ENCODE assay signal across 8 mouse cellular contexts in the genomic region with DNA sequence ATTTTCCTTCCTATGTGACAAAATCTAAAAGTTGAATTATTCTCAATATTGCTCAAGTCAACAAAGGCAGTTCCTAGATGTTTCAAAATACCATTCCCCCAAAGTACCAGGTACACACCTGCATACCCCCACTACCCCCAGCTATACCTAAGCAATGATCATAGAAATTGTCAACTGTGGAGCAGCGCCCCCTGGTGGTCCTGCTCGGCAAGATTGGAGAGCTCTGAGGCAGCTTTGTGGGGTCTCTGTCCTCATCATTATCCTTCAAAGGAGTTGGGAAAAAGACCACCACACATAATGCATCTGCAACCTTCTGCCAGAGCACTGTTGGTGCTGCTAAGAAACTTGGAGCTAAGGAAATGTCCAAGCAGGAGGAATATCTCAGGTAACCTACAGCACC. TPM values are rescaled to one million over a fixed set of nuclear protein-coding genes. Genes with fewer than 3 reads are reported as not detected.
DNase-seq lines count a peak whose midpoint lies in the region; ATAC-seq and TF ChIP-seq lines count a peak whose summit lies in the region.
"Had no signal": no experiment of that assay in that cellular context is flagged by ENCODE, and none has a peak within 500 bp of the region (broad histone marks: within the 10 kb centered on the region; RNA-seq: fewer than 3 reads in every experiment).

No protein-coding gene starts in this region.

- TF ChIP-seq CTCF in forebrain, postnatal 0 days (IDR thresholded peaks at IDR 0.05; ENCODE audit: low read depth) = peak; percentile 83

- no peak overlapping the region for H3K27ac ChIP-seq in forebrain, postnatal 0 days (ENCODE audit: low read depth, low read length)
- H3K27ac ChIP-seq: heart, embryonic 13.5 days had no signal

- DNase-seq in left cerebral cortex, adult 18-20 months (ENCODE audit: low spot score in 2 of 2) = peak; percentile 35 to 61
- no peak for DNase-seq in left cerebral cortex, adult 11 months (ENCODE audit: low spot score)
- peak; percentile 12 for DNase-seq in ES-CJ7 (ENCODE audit: low read depth, low spot score)
- DNase-seq in adrenal gland, postnatal 36 days = peak; percentile 68 to 78
- peak; percentile 58 for DNase-seq in forebrain, postnatal 0 days
- peak; percentile 12 to 16 for DNase-seq in left cerebral cortex, postnatal 25 days (ENCODE audit: low spot score in 2 of 2)
- DNase-seq in right cerebral cortex, postnatal 4 days = peak; percentile 77

- no peaks in the 10 kb centered on the region for H3K9me3 ChIP-seq in forebrain, postnatal 0 days (ENCODE audit: low read length)
- H3K9me3 ChIP-seq: heart, embryonic 13.5 days had no signal

- H3K27me3 ChIP-seq in forebrain, postnatal 0 days (ENCODE audit: insufficient read depth, low read length) = no peaks in the 10 kb centered on the region
- H3K27me3 ChIP-seq: heart, embryonic 13.5 days had no signal

- ATAC-seq in forebrain, postnatal 0 days = 0 out of 2 replicates have a peak, but pooled peaks have one; percentile 42

- intact Hi-C loops in left cerebral cortex, postnatal 25 days (cut with DNase I) = loop anchor here (1.0 to 5.0 kb wide), 3 partner anchors 35 to 187 kb away; no protein-coding TSS in a partner anchor

- H3K4me1 ChIP-seq in forebrain, postnatal 0 days (ENCODE audit: insufficient read depth) = no peaks in the 10 kb centered on the region

- H3K9ac ChIP-seq in forebrain, postnatal 0 days = no peak overlapping the region
- H3K9ac ChIP-seq: heart, embryonic 13.5 days had no signal

- H3K4me3 ChIP-seq in forebrain, postnatal 0 days (ENCODE audit: low read depth, low read length) = no peak overlapping the region
- H3K4me3 ChIP-seq: heart, embryonic 13.5 days had no signal

- 3% methylated on average over 2 of the region's 2 CpGs for WGBS in forebrain, postnatal 0 days

- no peaks in the 10 kb centered on the region for H3K36me3 ChIP-seq in forebrain, postnatal 0 days (ENCODE audit: insufficient read depth)
- H3K36me3 ChIP-seq: heart, embryonic 13.5 days had no signal

- H3K4me2 ChIP-seq in forebrain, postnatal 0 days (ENCODE audit: low read depth) = no peak overlapping the region
- H3K4me2 ChIP-seq: heart, embryonic 13.5 days had no signal

RNA-seq across cellular contexts. Expression of gene Greb1, which starts 46.4 kb away (rescaled TPM):
- 1 to 10 TPM in 1 of 2 experiments, under 1 TPM in 1; 0.98 to 1.0 TPM for total RNA-seq in left cerebral cortex, adult 18-20 months (2021)
- 10 to 100 TPM; 29.2 to 77.1 TPM for total RNA-seq in adrenal gland, postnatal 36 days (2021)
- 0.48 and 1.6 TPM in 2 replicates for total RNA-seq in forebrain, postnatal 0 days (2014; rRNA removed)
- polyA plus RNA-seq in forebrain, postnatal 0 days (2015; fragmentation: Nextera tagmentation; extraction: Ambion mirVana) = 0.15 and 0.25 TPM in 2 replicates
- total RNA-seq in left cerebral cortex, postnatal 25 days (2021) = 1 to 10 TPM in 1 of 2 experiments, under 1 TPM in 1; 0.71 to 1.3 TPM

RNA-seq across cellular contexts. Expression of gene E2f6, which starts 56.5 kb away (rescaled TPM):
- total RNA-seq in left cerebral cortex, adult 18-20 months (2021) = 10 to 100 TPM; 41.7 to 42.3 TPM
- 10 to 100 TPM; 33.8 to 39.0 TPM for total RNA-seq in adrenal gland, postnatal 36 days (2021)
- total RNA-seq in forebrain, postnatal 0 days (2014; rRNA removed) = 18.9 and 26.4 TPM in 2 replicates
- 12.2 and 15.4 TPM in 2 replicates for polyA plus RNA-seq in forebrain, postnatal 0 days (2015; fragmentation: Nextera tagmentation; extraction: Ambion mirVana)
- total RNA-seq in left cerebral cortex, postnatal 25 days (2021) = 10 to 100 TPM; 29.8 to 37.2 TPM

Comparison
In these comparisons a context has a peak if more than half of its experiments do, and no peak if none do; other contexts are left out.
1. RNA of gene Greb1, which starts 46.4 kb away (total RNA-seq): 29.2 to 77.1 TPM in adrenal gland, postnatal 36 days; 0.71 to 1.3 TPM in left cerebral cortex, postnatal 25 days, 0.98 to 1.0 TPM in left cerebral cortex, adult 18-20 months and 0.48 to 1.6 TPM in forebrain, postnatal 0 days; every median in the first group is over 10 times any median in the second.